Mouse (Mus musculus) bone marrow, adult 2 months (tissue): ENCODE data around the gene Cntrl. TPM values are rescaled to one million over a fixed set of nuclear protein-coding genes. Genes with fewer than 3 reads are reported as not detected.

Source experiments
- H3K27ac ChIP-seq: fragments of 200-500 bp; 2 replicates; pipeline ENCODE4 v1.5.1; 2012; ENCODE audit warnings: low read depth, mild to moderate bottlenecking, control low read depth, inconsistent platforms, low read length; ENCODE audit not compliant: control insufficient read depth, poor library complexity, insufficient read depth
- H3K4me1 ChIP-seq: fragments of 200-500 bp; 2 replicates; pipeline ENCODE4 v1.6.1; 2011; ENCODE audit warnings: low read length; ENCODE audit not compliant: control insufficient read depth, insufficient read depth
- H3K4me3 ChIP-seq: fragments of 200-500 bp; replicated peaks from 2 replicates; pipeline ENCODE3; 2011; ENCODE audit warnings: mild to moderate bottlenecking, low read depth, low read length, control low read depth; ENCODE audit not compliant: control insufficient read depth
- CTCF ChIP-seq: fragments of 200-500 bp; IDR thresholded peaks from 2 replicates; pipeline ENCODE4 v1.5.1; 2011; ENCODE audit warnings: low read length, control low read depth; ENCODE audit not compliant: control insufficient read depth, insufficient read depth
- POLR2A ChIP-seq: fragments of 200-500 bp; IDR thresholded peaks from 2 replicates; pipeline ENCODE4 v1.6.1; 2011; ENCODE audit warnings: low read depth, mild to moderate bottlenecking, control low read depth, low read length, borderline replicate concordance; ENCODE audit not compliant: control insufficient read depth
- WGBS: fragments of 180-500 bp; shearing (Covaris S2); methylation state at CpG from one replicate; pipeline ENCODE4 v1.1.7; 2018; 5-methylcytosine and 5-hydroxymethylcytosine counted together
- polyA plus RNA-seq: library from polyadenylated mRNA; stranded (reverse); fragments of >200 nt; gene quantifications from 2 replicates; pipeline ENCODE4 v1.2.4, GENCODE M21; 2011; ENCODE audit warnings: low replicate concordance; ENCODE audit not compliant: missing spikeins, insufficient read depth, insufficient read length

The Cntrl gene
- polyA plus RNA-seq, 1 experiment = 75.4 TPM

- peaks cover 2% of the 10 kb centered on the region; the same call in 1 of the 2 replicates for H3K4me1 ChIP-seq
- no peak for TF ChIP-seq POLR2A
- TF ChIP-seq CTCF = peak; percentile 40
- 22% methylated on average over 5 of the region's 5 CpGs for WGBS
- H3K27ac ChIP-seq = no peak overlapping the region
- H3K4me3 ChIP-seq = no peak overlapping the region
These were observed 1.2 kb upstream of the Cntrl start for GRCm38 (mm10) chr2:35107984-35108635.

- WGBS = 4% methylated on average over 3 of the region's 3 CpGs
- H3K27ac ChIP-seq = peak overlapping the region; percentile 98
- H3K4me3 ChIP-seq = peak overlapping the region; percentile 90
- TF ChIP-seq POLR2A = no peak
- TF ChIP-seq CTCF = peak; percentile 58
- H3K4me1 ChIP-seq = peaks cover 2% of the 10 kb centered on the region; the same call in 1 of the 2 replicates
These were observed 580 bp upstream of the Cntrl start for GRCm38 (mm10) chr2:35108712-35109111.

GRCm38 (mm10) chr2:35109924-35110304 lies 622 bp downstream of the Cntrl start:
- Histone ChIP-seq H3K27ac (peak overlapping the region; percentile 98), H3K4me3 (peak overlapping the region; percentile 90), H3K4me1 (peaks cover 2% of the 10 kb centered on the region; the same call in 1 of the 2 replicates)
- WGBS = under 1% methylated on average over 13 of the region's 13 CpGs
- TF ChIP-seq CTCF (no peak), POLR2A (no peak)

GRCm38 (mm10) chr2:35110521-35110920 lies 1.2 kb downstream of the Cntrl start:
- Histone ChIP-seq H3K4me3 (peak overlapping the region; percentile 48), H3K27ac (no peak overlapping the region)
- 5% methylated on average over 2 of the region's 2 CpGs for WGBS

GRCm38 (mm10) chr2:35124716-35125115 lies 15.4 kb downstream of the Cntrl start:
- Histone ChIP-seq H3K27ac (no peak overlapping the region), H3K4me3 (no peak overlapping the region), H3K4me1 (no peaks in the 10 kb centered on the region)
- WGBS = 82% methylated on average over 7 of the region's 7 CpGs
- TF ChIP-seq POLR2A = no peak
- peak; percentile 30; the same call in 1 of the 2 replicates for TF ChIP-seq CTCF

More at GRCm38 (mm10) chr2:35110521-35110920, 1.2 kb downstream of the Cntrl start:
- H3K4me1 ChIP-seq = peaks cover 2% of the 10 kb centered on the region; the same call in 1 of the 2 replicates
- TF ChIP-seq CTCF = no peak
- TF ChIP-seq POLR2A = no peak

GRCm38 (mm10) chr2:35131491-35131890 lies 22.2 kb downstream of the Cntrl start:
- Histone ChIP-seq H3K4me3 (no peak overlapping the region), H3K4me1 (no peaks in the 10 kb centered on the region), H3K27ac (no peak overlapping the region)
- no peak for TF ChIP-seq POLR2A
- TF ChIP-seq CTCF = no peak

GRCm38 (mm10) chr2:35131991-35132661 lies 22.8 kb downstream of the Cntrl start:
- Histone ChIP-seq H3K4me3 (peak overlapping the region; percentile 60), H3K27ac (peak overlapping the region; percentile 75), H3K4me1 (no peaks in the 10 kb centered on the region)
- no peak for TF ChIP-seq CTCF
- TF ChIP-seq POLR2A = peak; percentile 53; the same call in 1 of the 2 replicates
- WGBS = under 1% methylated on average over 21 of the region's 21 CpGs

GRCm38 (mm10) chr2:35132662-35133055 lies 23.4 kb downstream of the Cntrl start:
- TF ChIP-seq CTCF (no peak), POLR2A (no peak)
- WGBS = 0% methylated on average over 5 of the region's 5 CpGs

More at GRCm38 (mm10) chr2:35132662-35133055, 23.4 kb downstream of the Cntrl start:
- Histone ChIP-seq H3K27ac (peak overlapping the region; percentile 20; the same call in 1 of the 2 replicates), H3K4me3 (peak overlapping the region; percentile 45), H3K4me1 (no peaks in the 10 kb centered on the region)
